Mouse (Mus musculus): Measurements from ENCODE around the gene Gm43738.

DNA sequence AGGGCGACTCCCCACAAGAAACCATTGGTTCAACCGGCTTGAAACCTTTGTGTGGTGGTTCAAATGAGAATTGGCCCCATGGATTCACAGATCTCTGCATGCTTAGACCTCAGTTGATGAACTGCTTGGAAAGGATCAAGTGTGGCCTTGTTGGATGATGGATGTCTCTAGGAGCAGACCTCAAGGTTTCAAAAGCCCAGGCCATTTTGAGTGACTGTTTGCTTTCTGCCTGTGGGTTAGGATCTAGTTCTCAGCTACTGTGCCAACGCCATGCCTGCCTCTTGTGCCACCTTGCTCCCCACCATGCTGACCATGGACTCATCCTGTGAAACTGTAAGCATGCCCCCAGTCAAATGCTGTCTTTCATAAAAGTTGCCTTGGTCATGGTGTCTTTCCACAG is 25.1 kb upstream of the Gm43738 start:
- TF ChIP-seq CTCF (IDR thresholded peaks at IDR 0.05; ENCODE audit: low read depth) (no peak), EP300 (IDR thresholded peaks at IDR 0.05; ENCODE audit: low read depth) (no peak)

All from heart, postnatal 0 days (tissue).